Mouse (Mus musculus) cortical plate, adult 2 months (tissue): ENCODE measurements around the gene Kcnj6.

Experiments used
- CTCF ChIP-seq: fragments of 200-500 bp; IDR thresholded peaks from 2 replicates; pipeline ENCODE4 v1.5.1; 2011; ENCODE audit warnings: mild to moderate bottlenecking, control low read depth, low read length; ENCODE audit not compliant: insufficient read depth; ENCODE audit errors: extremely low read depth
- POLR2A ChIP-seq: fragments of 200-500 bp; IDR thresholded peaks from 2 replicates; pipeline ENCODE4 v1.6.1; 2011; ENCODE audit warnings: mild to moderate bottlenecking, low read length, control low read depth; ENCODE audit not compliant: insufficient read depth; ENCODE audit errors: extremely low read depth

DNA sequence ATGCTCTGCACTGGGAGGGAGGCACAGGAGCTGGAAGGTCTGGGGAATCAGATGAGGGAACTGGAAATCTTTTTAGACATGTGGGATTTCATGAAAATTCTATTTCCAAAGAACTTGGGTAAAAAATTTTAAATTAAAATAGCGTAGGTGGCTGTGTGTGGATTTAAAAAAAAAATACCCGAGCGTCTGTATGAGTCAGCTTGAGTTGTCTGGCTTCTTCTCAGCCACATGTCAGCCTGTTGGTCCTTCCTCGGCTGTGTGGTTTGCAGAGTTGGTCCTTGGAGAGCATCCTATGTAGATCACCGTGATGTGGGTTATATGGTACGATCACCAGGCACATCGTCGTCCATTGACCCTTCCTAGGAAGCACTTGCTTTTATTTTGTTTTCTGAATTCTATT lies 114.3 kb downstream of the Kcnj6 start:
- no peak for TF ChIP-seq CTCF
- TF ChIP-seq POLR2A, result no peak
